Mouse (Mus musculus) embryonic fibroblast, embryonic 13.5 days (primary cell): ENCODE results near the gene Cd36. TPM values are rescaled to one million over a fixed set of nuclear protein-coding genes. Genes with fewer than 3 reads are reported as not detected.

Experiments
- H3K27ac ChIP-seq: 2 replicates; pipeline ENCODE4 v1.5.1; 2012; ENCODE audit warnings: low read length, control low read depth, inconsistent platforms; ENCODE audit not compliant: insufficient read depth
- H3K4me1 ChIP-seq: 2 replicates; pipeline ENCODE4 v1.6.1; 2011; ENCODE audit warnings: low read length; ENCODE audit not compliant: control insufficient read depth, insufficient read depth
- H3K4me3 ChIP-seq: 2 replicates; pipeline ENCODE4 v1.5.1; 2011; ENCODE audit warnings: mild to moderate bottlenecking, control low read depth, low read length; ENCODE audit not compliant: insufficient read depth
- CTCF ChIP-seq: IDR thresholded peaks from 2 replicates; pipeline ENCODE4 v1.5.1; 2011; ENCODE audit warnings: mild to moderate bottlenecking, control low read depth, low read length, moderate library complexity, borderline replicate concordance; ENCODE audit not compliant: insufficient read depth
- POLR2A ChIP-seq: IDR thresholded peaks from 2 replicates; pipeline ENCODE4 v1.6.1; 2011; ENCODE audit warnings: low read depth, mild to moderate bottlenecking, control low read depth, low read length, moderate library complexity
- polyA plus RNA-seq: library from polyadenylated mRNA; stranded (reverse); fragments of >200 nt; gene quantifications from 2 replicates; pipeline ENCODE4 v1.2.4, GENCODE M21; 2011; ENCODE audit warnings: low read depth; ENCODE audit not compliant: missing spikeins, insufficient read length

The Cd36 gene
- polyA plus RNA-seq, 1 experiment: 4.2 TPM

DNA sequence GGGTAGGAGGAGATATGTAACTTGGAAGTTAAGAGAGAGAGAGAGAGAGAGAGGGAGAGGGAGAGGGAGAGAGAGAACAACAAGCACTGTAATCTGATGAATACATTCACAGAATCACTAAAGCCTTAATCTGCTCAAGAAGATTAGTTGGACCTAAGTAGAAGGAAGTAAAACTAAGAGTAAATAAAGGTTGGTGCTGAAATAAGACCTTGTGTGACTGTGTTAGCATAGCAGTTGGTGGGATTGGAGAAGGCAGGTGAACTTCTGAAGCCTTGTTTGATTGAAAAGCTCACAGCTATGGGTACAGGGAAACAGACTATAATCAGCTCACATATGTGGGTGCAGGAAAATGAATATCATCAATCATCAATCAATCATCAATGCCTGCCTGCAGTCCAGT is 23.2 kb downstream of the Cd36 start:
- Histone ChIP-seq H3K27ac (no peak overlapping the region), H3K4me1 (no peaks in the 10 kb centered on the region), H3K4me3 (no peak overlapping the region)
- TF ChIP-seq CTCF (no peak), POLR2A (no peak)

DNA sequence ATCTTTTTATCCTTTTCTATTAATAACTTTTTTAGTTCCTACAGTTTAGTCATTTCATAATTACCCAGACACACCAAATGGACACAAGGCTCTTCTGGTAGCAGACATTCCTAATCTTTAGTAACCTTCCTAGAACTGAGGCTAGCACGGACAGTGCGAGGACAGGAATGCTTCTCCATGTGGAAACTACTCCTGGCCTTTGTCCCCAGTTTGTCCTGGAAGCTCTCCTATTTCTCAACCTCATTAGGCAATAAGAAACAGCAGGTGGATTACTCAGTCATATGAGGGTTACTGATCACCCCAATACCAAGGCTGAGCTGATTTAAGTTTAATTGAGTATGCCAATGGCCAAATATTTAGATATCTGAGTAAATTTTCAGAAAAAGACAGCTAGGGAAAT is 25.5 kb downstream of the Cd36 start:
- Histone ChIP-seq H3K4me3 (no peak overlapping the region), H3K27ac (no peak overlapping the region), H3K4me1 (no peaks in the 10 kb centered on the region)
- TF ChIP-seq CTCF (no peak), POLR2A (no peak)

DNA sequence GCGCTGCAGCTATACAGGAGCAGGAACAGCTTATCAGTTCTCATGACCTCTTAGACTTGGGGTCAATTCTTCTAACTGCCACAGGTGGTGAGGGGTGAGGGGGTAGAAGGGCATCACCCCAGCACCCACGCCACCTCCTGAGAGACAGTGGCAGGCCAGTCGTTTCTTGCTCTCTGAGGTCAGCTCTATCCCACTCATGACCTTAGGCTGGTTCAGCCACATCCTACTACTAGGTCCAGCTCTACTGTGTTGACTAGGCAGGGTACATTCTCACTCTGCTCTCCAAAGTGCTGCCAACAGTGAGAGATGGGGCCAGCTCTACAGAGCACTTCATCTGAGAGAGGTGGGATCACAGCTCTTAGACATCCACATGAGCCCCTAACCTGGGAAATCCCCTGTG is 30.2 kb downstream of the Cd36 start:
- Histone ChIP-seq H3K4me3 (no peak overlapping the region), H3K27ac (no peak overlapping the region), H3K4me1 (no peaks in the 10 kb centered on the region)
- TF ChIP-seq CTCF (no peak), POLR2A (no peak)

DNA sequence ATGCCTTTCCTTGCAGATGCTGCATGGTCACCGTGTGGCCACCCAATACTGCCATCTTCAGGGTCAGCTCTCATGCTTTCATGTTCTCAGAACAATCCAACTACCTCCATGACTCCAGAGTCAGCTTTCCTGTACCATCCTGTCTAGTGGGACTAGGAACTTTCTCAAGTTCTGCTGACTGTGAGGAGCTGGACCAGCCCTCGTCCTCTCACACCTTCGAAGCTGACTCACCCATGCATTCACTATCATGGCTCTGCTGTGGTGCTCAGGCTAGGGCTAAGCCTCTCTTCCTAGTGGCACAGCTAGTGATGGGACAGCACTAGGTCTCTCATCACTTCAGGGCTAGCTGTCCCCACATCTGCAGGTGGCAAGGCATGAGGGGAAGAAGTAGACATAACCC is 30.7 kb downstream of the Cd36 start:
- no peak overlapping the region for H3K27ac ChIP-seq
- no peak overlapping the region for H3K4me3 ChIP-seq
- TF ChIP-seq POLR2A (no peak), CTCF (no peak)
- no peaks in the 10 kb centered on the region for H3K4me1 ChIP-seq

DNA sequence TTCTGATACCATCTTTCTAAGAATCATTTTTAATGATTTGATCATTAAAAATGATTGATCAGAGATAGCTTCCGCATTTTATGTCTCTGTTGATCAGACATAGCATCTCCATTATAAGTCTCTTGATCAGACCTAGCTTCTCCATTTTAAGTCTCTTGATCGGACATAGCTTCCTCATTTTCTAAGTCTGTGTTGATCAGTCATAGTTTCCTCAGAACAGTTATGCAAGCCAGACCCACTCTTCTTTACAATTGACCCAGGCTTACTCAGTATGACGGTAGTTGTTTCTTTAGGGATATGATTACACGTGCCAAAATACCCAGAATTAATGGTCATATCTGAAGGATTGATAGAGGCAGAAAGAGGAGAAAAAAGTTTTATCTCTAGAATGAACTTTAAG is 31.3 kb downstream of the Cd36 start:
- Histone ChIP-seq H3K4me1 (no peaks in the 10 kb centered on the region), H3K4me3 (no peak overlapping the region), H3K27ac (no peak overlapping the region)
- TF ChIP-seq POLR2A (no peak), CTCF (no peak)

DNA sequence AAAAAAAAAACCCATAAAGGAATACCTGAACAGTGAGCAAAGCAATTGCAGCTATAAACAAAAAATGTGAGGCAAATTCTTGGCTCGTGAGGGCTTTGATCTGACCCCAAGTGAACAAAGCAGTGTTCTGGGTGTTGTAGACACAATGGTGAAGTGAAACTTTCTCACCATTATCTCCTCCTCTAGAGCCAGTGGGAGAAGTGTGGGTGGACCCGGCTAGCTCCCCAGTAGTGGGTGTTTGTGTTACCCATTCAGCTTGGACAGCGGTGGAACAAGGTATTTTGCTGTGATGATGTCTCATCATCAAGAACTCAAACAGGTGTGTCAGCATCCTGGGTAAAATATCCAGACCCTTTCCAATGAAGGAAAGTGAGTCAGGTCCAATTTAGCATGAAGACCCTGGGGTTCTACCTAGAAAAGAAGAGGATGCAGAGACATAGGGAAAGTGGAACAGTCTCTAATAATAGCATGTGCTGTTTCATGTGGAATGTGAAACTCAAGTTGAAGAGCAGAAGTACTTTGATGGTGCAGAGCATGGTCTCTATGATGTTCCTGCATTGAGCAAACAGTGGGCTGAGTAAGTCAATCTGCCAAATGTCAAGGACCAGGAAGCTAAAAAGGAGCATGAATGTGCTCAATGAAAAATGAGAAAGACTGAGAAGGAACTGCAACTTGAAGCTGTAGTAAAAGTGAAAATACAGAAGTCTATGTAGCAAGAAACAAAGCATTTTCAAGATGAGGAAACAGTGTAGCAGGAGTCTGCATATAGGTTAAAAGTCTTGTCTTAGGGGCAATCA is 34.3 kb downstream of the Cd36 start:
- Histone ChIP-seq H3K4me3 (no peak overlapping the region), H3K27ac (no peak overlapping the region), H3K4me1 (no peaks in the 10 kb centered on the region)
- TF ChIP-seq CTCF (no peak), POLR2A (no peak)

DNA sequence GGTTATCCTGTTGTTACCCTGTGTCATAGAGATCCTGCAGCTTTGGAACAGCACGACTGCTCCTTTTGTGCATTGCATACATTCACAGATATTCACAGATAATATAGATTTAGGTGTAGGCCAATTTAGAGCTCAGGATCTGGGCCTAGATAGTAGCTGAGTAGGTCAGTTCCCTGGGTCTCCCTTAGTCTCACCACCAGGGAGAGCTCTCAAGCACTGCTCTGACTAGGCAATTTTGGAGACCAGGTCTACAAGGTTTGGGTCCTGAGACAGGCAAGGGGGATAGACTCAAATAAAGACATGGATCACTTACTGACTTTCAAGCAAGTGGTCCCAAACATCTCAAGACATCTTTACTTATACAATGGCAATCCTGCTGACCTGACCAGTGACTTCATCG is 38.0 kb downstream of the Cd36 start:
- TF ChIP-seq CTCF: no peak
- TF ChIP-seq POLR2A: no peak
- Histone ChIP-seq H3K4me1 (no peaks in the 10 kb centered on the region), H3K4me3 (no peak overlapping the region), H3K27ac (no peak overlapping the region)

DNA sequence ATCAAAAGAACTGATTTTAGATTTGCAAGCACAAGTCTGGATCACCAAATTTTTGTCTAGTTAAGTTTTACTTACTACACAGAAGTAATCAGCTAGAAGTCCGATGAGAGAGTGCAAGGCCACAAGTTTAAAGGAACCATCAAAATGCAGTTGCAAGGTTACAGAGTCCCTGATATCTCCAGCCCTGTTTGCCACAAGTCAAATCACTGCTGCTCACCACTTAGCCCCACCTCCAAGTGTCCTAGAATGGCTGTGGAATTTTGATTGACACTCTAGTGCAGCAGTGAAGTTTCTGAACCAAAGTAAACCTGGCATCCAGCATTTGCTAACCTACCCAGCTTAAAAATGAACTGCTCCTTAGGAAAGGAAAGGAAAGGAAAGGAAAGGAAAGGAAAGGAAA is 39.0 kb downstream of the Cd36 start:
- Histone ChIP-seq H3K4me1 (no peaks in the 10 kb centered on the region), H3K27ac (no peak overlapping the region), H3K4me3 (no peak overlapping the region)
- TF ChIP-seq POLR2A (no peak), CTCF (no peak)

DNA sequence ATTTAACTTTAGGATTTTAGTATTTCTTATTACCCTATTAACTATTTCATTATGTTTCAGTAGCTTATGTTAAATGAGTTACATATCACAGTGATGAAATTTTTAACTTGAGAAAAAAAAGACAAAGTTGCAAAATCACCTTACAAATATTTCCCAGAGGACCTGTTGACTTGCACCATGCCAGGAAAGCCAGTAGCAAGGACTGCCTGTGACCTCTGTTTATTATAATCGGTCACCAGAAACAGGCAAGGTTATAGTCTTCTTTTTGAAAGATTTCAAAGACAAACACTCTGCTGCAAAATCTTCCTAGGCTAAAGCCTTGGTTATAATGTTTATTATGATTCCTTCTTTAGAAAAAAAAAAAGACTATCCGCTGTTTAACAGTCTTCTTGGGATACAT is 39.9 kb downstream of the Cd36 start:
- Histone ChIP-seq H3K4me1 (no peaks in the 10 kb centered on the region), H3K27ac (no peak overlapping the region)
- no peak for TF ChIP-seq CTCF
- no peak for TF ChIP-seq POLR2A

DNA sequence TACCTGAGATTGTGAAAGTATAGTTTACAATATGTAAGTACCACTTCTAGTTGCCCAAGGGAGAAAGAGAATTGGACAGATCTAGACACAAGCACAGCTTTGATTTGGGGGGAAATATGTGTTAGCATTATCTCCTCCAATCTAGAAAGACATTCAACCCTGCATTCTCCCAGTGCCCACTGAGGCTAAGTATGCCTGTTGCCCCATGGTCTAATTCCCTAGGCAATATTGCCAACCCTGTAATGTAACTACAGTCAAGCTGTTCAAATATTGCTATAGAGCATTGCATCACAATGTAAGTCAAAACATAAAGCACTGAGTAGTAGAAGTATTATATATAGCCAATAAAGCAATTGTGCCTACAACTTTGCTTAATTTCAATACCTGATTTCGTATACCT is 40.3 kb downstream of the Cd36 start:
- Histone ChIP-seq H3K4me1 (no peaks in the 10 kb centered on the region), H3K4me3 (no peak overlapping the region), H3K27ac (no peak overlapping the region)
- no peak for TF ChIP-seq CTCF
- TF ChIP-seq POLR2A: no peak

More for the DNA sequence above, 39.9 kb downstream of the Cd36 start:
- H3K4me3 ChIP-seq: no peak overlapping the region
